Mouse (Mus musculus): Measurements from ENCODE around the gene Ccdc69.

DNA sequence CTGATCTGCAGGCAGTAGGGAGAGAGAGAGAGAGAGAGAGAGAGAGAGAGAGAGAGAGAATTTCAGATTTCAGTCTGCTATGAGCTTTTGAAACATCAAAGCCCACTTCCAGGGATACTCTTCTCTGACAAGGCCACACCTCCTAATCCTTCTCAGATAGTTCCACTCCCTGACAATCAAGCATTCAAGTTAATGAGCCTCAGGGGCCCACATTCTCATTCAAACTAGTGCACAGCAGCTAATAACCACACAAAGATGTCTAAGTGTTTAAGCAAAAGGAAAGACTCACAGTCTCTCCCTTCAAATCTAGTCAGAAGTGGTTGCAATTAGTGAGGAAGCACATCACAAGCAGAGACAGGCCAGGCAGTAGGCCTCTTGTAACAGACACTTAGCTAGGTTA is 42.3 kb upstream of the Ccdc69 start:
- TF ChIP-seq EP300 (IDR thresholded peaks at IDR 0.05; ENCODE audit: low read depth in 1 of 2, low read length in 2 of 2) = no peak
- TF ChIP-seq POLR2A (IDR thresholded peaks at IDR 0.05; ENCODE audit: control insufficient read depth in 1 of 2, insufficient read depth in 1 of 2, low read depth in 1 of 2, low read length in 2 of 2, poor library complexity in 1 of 2) = no peak
- no peak for TF ChIP-seq TAL1 (IDR thresholded peaks at IDR 0.05; ENCODE audit: low read length)
- no peak for TF ChIP-seq TCF12 (IDR thresholded peaks at IDR 0.05; ENCODE audit: low read depth, low read length)
- no peak for TF ChIP-seq CTCF (IDR thresholded peaks at IDR 0.05 in 2 of 3, conservative IDR thresholded peaks at IDR 0.05 in 1 of 3; ENCODE audit: control insufficient read depth in 1 of 3, insufficient read depth in 1 of 3, low read depth in 2 of 3, low read length in 3 of 3, poor library complexity in 1 of 3, severe bottlenecking in 1 of 3)
- no peak for TF ChIP-seq ZC3H11A (IDR thresholded peaks at IDR 0.05; ENCODE audit: low read depth, low read length)
- no peak for TF ChIP-seq UBTF (IDR thresholded peaks at IDR 0.05; ENCODE audit: borderline replicate concordance, insufficient read depth, low read depth, low read length)
- TF ChIP-seq MEF2A (IDR thresholded peaks at IDR 0.05; ENCODE audit: extremely low read depth, insufficient replicate concordance, low read depth, low read length, poor library complexity, severe bottlenecking) = no peak
- TF ChIP-seq E2F4 (IDR thresholded peaks at IDR 0.05; ENCODE audit: borderline replicate concordance, low read depth, low read length) = no peak

Data from MEL (cell line).